11 mouse cellular contexts compared by ENCODE assay signal in genomic region chr7:28383606-28384005, GRCm38 (mm10). TPM values are rescaled to one million over a fixed set of nuclear protein-coding genes. Genes with fewer than 3 reads are reported as not detected.
DNase-seq lines count a peak whose midpoint lies in the region; ATAC-seq and TF ChIP-seq lines count a peak whose summit lies in the region.
"Had no signal": no experiment of that assay in that cellular context is flagged by ENCODE, and none has a peak within 500 bp of the region (broad histone marks: within the 10 kb centered on the region; RNA-seq: fewer than 3 reads in every experiment).

No protein-coding gene starts in this region.

- peak overlapping the region; percentile 88 for H3K4me2 ChIP-seq in heart, embryonic 13.5 days
- H3K4me2 ChIP-seq in lung, postnatal 0 days (replicated peaks; ENCODE audit: low read depth, low read length): peak overlapping the region; percentile 94; the same call in 1 of the 2 replicates
- peak overlapping the region; percentile 71; the same call in 1 of the 2 replicates for H3K4me2 ChIP-seq in intestine, embryonic 15.5 days (replicated peaks)
- H3K4me2 ChIP-seq in stomach, embryonic 15.5 days: no peak overlapping the region
- H3K4me2 ChIP-seq: hindbrain, embryonic 12.5 days had no signal

- no peak for ATAC-seq in heart, embryonic 13.5 days (ENCODE audit: extremely low read depth, insufficient number of reproducible peaks, low FRiP score, low TSS enrichment)
- ATAC-seq in lung, postnatal 0 days: no peak
- ATAC-seq in intestine, embryonic 15.5 days: no peak
- no peak for ATAC-seq in stomach, embryonic 15.5 days (ENCODE audit: insufficient read depth, low FRiP score, low read depth)
- ATAC-seq: forebrain, embryonic 16.5 days had no signal

- H3K27me3 ChIP-seq in heart, embryonic 13.5 days (replicated peaks): no peaks in the 10 kb centered on the region
- H3K27me3 ChIP-seq in lung, postnatal 0 days (replicated peaks; ENCODE audit: insufficient read depth, low read length): no peaks in the 10 kb centered on the region
- no peaks in the 10 kb centered on the region for H3K27me3 ChIP-seq in intestine, embryonic 15.5 days (replicated peaks)
- no peaks in the 10 kb centered on the region for H3K27me3 ChIP-seq in stomach, embryonic 15.5 days (replicated peaks)

- H3K9ac ChIP-seq in heart, embryonic 13.5 days: peak overlapping the region; percentile 85
- no peak overlapping the region for H3K9ac ChIP-seq in lung, postnatal 0 days (replicated peaks; ENCODE audit: low read depth)
- H3K9ac ChIP-seq in intestine, embryonic 15.5 days: no peak overlapping the region
- no peak overlapping the region for H3K9ac ChIP-seq in stomach, embryonic 15.5 days
- H3K9ac ChIP-seq: hindbrain, embryonic 12.5 days had no signal

- H3K36me3 ChIP-seq in heart, embryonic 13.5 days: peaks cover 31% of the 10 kb centered on the region
- no peaks in the 10 kb centered on the region for H3K36me3 ChIP-seq in lung, postnatal 0 days (ENCODE audit: insufficient read depth, low read length)
- 0 out of 2 replicates have a peak, but pooled peaks cover 3% of the 10 kb centered on the region for H3K36me3 ChIP-seq in intestine, embryonic 15.5 days
- H3K36me3 ChIP-seq in stomach, embryonic 15.5 days: peaks cover 10% of the 10 kb centered on the region; the same call in 1 of the 2 replicates

- peak overlapping the region; percentile 100 for H3K27ac ChIP-seq in heart, embryonic 13.5 days (replicated peaks)
- peak overlapping the region; percentile 99 for H3K27ac ChIP-seq in lung, postnatal 0 days (ENCODE audit: low read length)
- peak overlapping the region; percentile 98 for H3K27ac ChIP-seq in intestine, embryonic 15.5 days
- peak overlapping the region; percentile 100 for H3K27ac ChIP-seq in stomach, embryonic 15.5 days

- no peak for TF ChIP-seq POLR2A in lung, adult 2 months (IDR thresholded peaks at IDR 0.05; ENCODE audit: borderline replicate concordance, extremely low read depth, low read depth, low read length)

- H3K4me1 ChIP-seq in heart, embryonic 13.5 days: peaks cover 51% of the 10 kb centered on the region
- peaks cover 21% of the 10 kb centered on the region for H3K4me1 ChIP-seq in lung, postnatal 0 days (ENCODE audit: insufficient read depth, low read depth, low read length)
- H3K4me1 ChIP-seq in lung, adult 2 months (ENCODE audit: control insufficient read depth, insufficient read depth, low read length): peaks cover 28% of the 10 kb centered on the region
- H3K4me1 ChIP-seq in intestine, embryonic 15.5 days (replicated peaks): peaks cover 43% of the 10 kb centered on the region
- peaks cover 41% of the 10 kb centered on the region for H3K4me1 ChIP-seq in stomach, embryonic 15.5 days

- TF ChIP-seq CTCF in lung, postnatal 0 days (IDR thresholded peaks at IDR 0.05): no peak
- no peak for TF ChIP-seq CTCF in lung, adult 2 months (IDR thresholded peaks at IDR 0.05; ENCODE audit: insufficient read depth, low read length)

- no peaks in the 10 kb centered on the region for H3K9me3 ChIP-seq in heart, embryonic 13.5 days
- no peaks in the 10 kb centered on the region for H3K9me3 ChIP-seq in lung, postnatal 0 days (ENCODE audit: low read length)
- no peaks in the 10 kb centered on the region for H3K9me3 ChIP-seq in intestine, embryonic 15.5 days
- no peaks in the 10 kb centered on the region for H3K9me3 ChIP-seq in stomach, embryonic 15.5 days
- H3K9me3 ChIP-seq: hindbrain, embryonic 12.5 days had no signal

- no peak for DNase-seq in heart, adult 9 months (ENCODE audit: low spot score in 2 of 2)
- no peak for DNase-seq in lung, postnatal 0 days (ENCODE audit: low spot score)
- no peak for DNase-seq in lung, adult 2 months
- DNase-seq in thymus, postnatal 25 days: no peak
- DNase-seq in layer of hippocampus, postnatal 36 days: no peak
- DNase-seq: midbrain, embryonic 14.5 days had no signal

- TF ChIP-seq EP300 in lung, postnatal 0 days (IDR thresholded peaks at IDR 0.05): no peak

- 77% methylated on average over 4 of the region's 4 CpGs for WGBS in heart, embryonic 13.5 days
- WGBS in lung, postnatal 0 days: 61% methylated on average over 4 of the region's 4 CpGs
- WGBS in lung, adult 2 months: 55% methylated on average over 4 of the region's 4 CpGs
- WGBS in intestine, embryonic 15.5 days: 74% methylated on average over 4 of the region's 4 CpGs
- WGBS in stomach, embryonic 15.5 days: 69% methylated on average over 4 of the region's 4 CpGs

- no peak overlapping the region for H3K4me3 ChIP-seq in heart, embryonic 13.5 days
- no peak overlapping the region for H3K4me3 ChIP-seq in lung, postnatal 0 days (ENCODE audit: low read depth, low read length)
- no peak overlapping the region for H3K4me3 ChIP-seq in lung, adult 2 months (replicated peaks; ENCODE audit: extremely low read depth, low read depth, low read length)
- H3K4me3 ChIP-seq in intestine, embryonic 15.5 days (replicated peaks): no peak overlapping the region
- H3K4me3 ChIP-seq in stomach, embryonic 15.5 days (replicated peaks): no peak overlapping the region
- H3K4me3 ChIP-seq: hindbrain, embryonic 12.5 days had no signal

RNA-seq across cellular contexts. Expression of gene Zfp36, which starts 3.6 kb away (rescaled TPM):
- polyA plus RNA-seq in heart, embryonic 13.5 days (2015; fragmentation: Nextera tagmentation; extraction: Ambion mirVana): 11.9 and 13.6 TPM in 2 replicates
- 48.3 and 55.7 TPM in 2 replicates for polyA plus RNA-seq in lung, postnatal 0 days (2015; fragmentation: Nextera tagmentation; extraction: Ambion mirVana)
- 83.3 and 136 TPM in 2 replicates for polyA plus RNA-seq in lung, adult 2 months (2012; rRNA removed)
- 27.2 and 28.1 TPM in 2 replicates for polyA plus RNA-seq in intestine, embryonic 15.5 days (2015; fragmentation: Nextera tagmentation; extraction: Ambion mirVana)
- polyA plus RNA-seq in stomach, embryonic 15.5 days (2015; fragmentation: Nextera tagmentation; extraction: Ambion mirVana): 20.2 and 21.4 TPM in 2 replicates
- 1 to 10 TPM; 3.1 to 3.9 TPM for total RNA-seq in layer of hippocampus, postnatal 36 days (2021)

RNA-seq across cellular contexts. Expression of gene Med29, which starts 8.9 kb away (rescaled TPM):
- 49.9 and 54.2 TPM in 2 replicates for polyA plus RNA-seq in heart, embryonic 13.5 days (2015; fragmentation: Nextera tagmentation; extraction: Ambion mirVana)
- 29.9 and 30.2 TPM in 2 replicates for polyA plus RNA-seq in lung, postnatal 0 days (2015; fragmentation: Nextera tagmentation; extraction: Ambion mirVana)
- polyA plus RNA-seq in lung, adult 2 months (2012; rRNA removed): 37.3 and 39.2 TPM in 2 replicates
- polyA plus RNA-seq in intestine, embryonic 15.5 days (2015; fragmentation: Nextera tagmentation; extraction: Ambion mirVana): 48.3 and 50.0 TPM in 2 replicates
- polyA plus RNA-seq in stomach, embryonic 15.5 days (2015; fragmentation: Nextera tagmentation; extraction: Ambion mirVana): 44.8 and 47.4 TPM in 2 replicates
- total RNA-seq in layer of hippocampus, postnatal 36 days (2021): 10 to 100 TPM; 18.3 to 19.6 TPM

RNA-seq across cellular contexts. Expression of gene Paf1, which starts 9.1 kb away (rescaled TPM):
- polyA plus RNA-seq in heart, embryonic 13.5 days (2015; fragmentation: Nextera tagmentation; extraction: Ambion mirVana): 73.4 and 75.1 TPM in 2 replicates
- polyA plus RNA-seq in lung, postnatal 0 days (2015; fragmentation: Nextera tagmentation; extraction: Ambion mirVana): 49.1 and 55.0 TPM in 2 replicates
- polyA plus RNA-seq in lung, adult 2 months (2012; rRNA removed): 81.5 and 103 TPM in 2 replicates
- 70.8 and 78.9 TPM in 2 replicates for polyA plus RNA-seq in intestine, embryonic 15.5 days (2015; fragmentation: Nextera tagmentation; extraction: Ambion mirVana)
- 76.5 and 79.0 TPM in 2 replicates for polyA plus RNA-seq in stomach, embryonic 15.5 days (2015; fragmentation: Nextera tagmentation; extraction: Ambion mirVana)
- total RNA-seq in layer of hippocampus, postnatal 36 days (2021): 10 to 100 TPM; 68.9 to 70.1 TPM

RNA-seq across cellular contexts. Expression of gene Plekhg2, which starts 11.2 kb away (rescaled TPM):
- polyA plus RNA-seq in heart, embryonic 13.5 days (2015; fragmentation: Nextera tagmentation; extraction: Ambion mirVana): 43.5 and 49.3 TPM in 2 replicates
- polyA plus RNA-seq in lung, postnatal 0 days (2015; fragmentation: Nextera tagmentation; extraction: Ambion mirVana): 22.4 and 26.7 TPM in 2 replicates
- polyA plus RNA-seq in lung, adult 2 months (2012; rRNA removed): 37.5 and 40.0 TPM in 2 replicates
- 40.2 and 41.7 TPM in 2 replicates for polyA plus RNA-seq in intestine, embryonic 15.5 days (2015; fragmentation: Nextera tagmentation; extraction: Ambion mirVana)
- polyA plus RNA-seq in stomach, embryonic 15.5 days (2015; fragmentation: Nextera tagmentation; extraction: Ambion mirVana): 48.4 and 52.3 TPM in 2 replicates
- total RNA-seq in layer of hippocampus, postnatal 36 days (2021): 1 to 10 TPM; 5.5 to 7.4 TPM

RNA-seq across cellular contexts. Expression of gene Rps16, which starts 33.2 kb away (rescaled TPM):
- 599 and 651 TPM in 2 replicates for polyA plus RNA-seq in heart, embryonic 13.5 days (2015; fragmentation: Nextera tagmentation; extraction: Ambion mirVana)
- 623 and 695 TPM in 2 replicates for polyA plus RNA-seq in lung, postnatal 0 days (2015; fragmentation: Nextera tagmentation; extraction: Ambion mirVana)
- polyA plus RNA-seq in lung, adult 2 months (2012; rRNA removed): 529 and 774 TPM in 2 replicates
- 1,085 and 1,147 TPM in 2 replicates for polyA plus RNA-seq in intestine, embryonic 15.5 days (2015; fragmentation: Nextera tagmentation; extraction: Ambion mirVana)
- polyA plus RNA-seq in stomach, embryonic 15.5 days (2015; fragmentation: Nextera tagmentation; extraction: Ambion mirVana): 826 and 1,031 TPM in 2 replicates
- total RNA-seq in layer of hippocampus, postnatal 36 days (2021): 100 to 1,000 TPM; 454 to 471 TPM
